Mouse (Mus musculus): Measurements from ENCODE around the gene Tfdp1.

GRCm38 (mm10) chr8:13413823-13414390 lies 75.4 kb downstream of the Tfdp1 start:
- no peak for TF ChIP-seq CTCF (IDR thresholded peaks at IDR 0.05; ENCODE audit: insufficient read depth, low read depth, low read length)
- no peak for TF ChIP-seq POLR2A (IDR thresholded peaks at IDR 0.05; ENCODE audit: insufficient read depth, low read depth, low read length)
